Mouse (Mus musculus) midbrain, postnatal 0 days (tissue): ENCODE data around the gene Tuba3b. TPM values are rescaled to one million over a fixed set of nuclear protein-coding genes. Genes with fewer than 3 reads are reported as not detected.

Source experiments
- ATAC-seq: fragments of 200-750 bp; cut with Nextera tagmentation; 2 replicates; pipeline ENCODE4 v1.8.0; 2017; ENCODE audit warnings: moderate number of reproducible peaks, mild to moderate bottlenecking, moderate TSS enrichment, moderate library complexity; ENCODE audit not compliant: low FRiP score
- DNase-seq: peaks from one replicate; pipeline ENCODE4 v3.0.0-alpha.2; 2015; ENCODE audit warnings: low spot score
- H3K27ac ChIP-seq: fragments of 300-500 bp; sonication (generic); 2 replicates; pipeline ENCODE4 v1.5.1; 2014; ENCODE audit warnings: low read depth, mild to moderate bottlenecking, low read length, mixed read lengths
- H3K27me3 ChIP-seq: fragments of 300-500 bp; sonication (generic); 2 replicates; pipeline ENCODE4 v1.6.1; 2014; ENCODE audit warnings: low read length, control low read depth, mixed read lengths; ENCODE audit not compliant: insufficient read depth
- H3K36me3 ChIP-seq: fragments of 300-500 bp; sonication (generic); 2 replicates; pipeline ENCODE4 v1.6.1; 2014; ENCODE audit warnings: low read length, control low read depth, mixed read lengths; ENCODE audit not compliant: insufficient read depth
- H3K4me1 ChIP-seq: fragments of 300-500 bp; sonication (generic); 2 replicates; pipeline ENCODE4 v1.6.1; 2014; ENCODE audit warnings: mild to moderate bottlenecking, control low read depth, antibody characterized with exemption, low read length, mixed read lengths; ENCODE audit not compliant: insufficient read depth
- H3K4me2 ChIP-seq: fragments of 300-500 bp; sonication (generic); 2 replicates; pipeline ENCODE4 v1.6.1; 2014; ENCODE audit warnings: low read depth, mild to moderate bottlenecking, low read length, mixed read lengths; ENCODE audit not compliant: poor library complexity, severe bottlenecking
- H3K4me3 ChIP-seq: fragments of 300-500 bp; sonication (generic); 2 replicates; pipeline ENCODE4 v1.5.1; 2014; ENCODE audit warnings: low read depth, mild to moderate bottlenecking, low read length, moderate library complexity
- H3K9ac ChIP-seq: fragments of 300-500 bp; sonication (generic); replicated peaks from 2 replicates; pipeline ENCODE4 v1.6.1; 2014; ENCODE audit warnings: mild to moderate bottlenecking, low read length, moderate library complexity, mixed read lengths; ENCODE audit not compliant: poor library complexity, severe bottlenecking
- H3K9me3 ChIP-seq: fragments of 300-500 bp; sonication (generic); 2 replicates; pipeline ENCODE4 v1.6.1; 2016; ENCODE audit warnings: low read length, control low read depth
- CTCF ChIP-seq: IDR thresholded peaks from 2 replicates; pipeline ENCODE4 v1.5.1; 2016; ENCODE audit warnings: antibody characterized with exemption, mild to moderate bottlenecking
- WGBS: fragments of 180-500 bp; shearing (Covaris S2); extraction: QIAGEN DNeasy Blood & Tissue Kit; methylation state at CpG from one replicate; pipeline ENCODE4 v1.1.7; 2014; 5-methylcytosine and 5-hydroxymethylcytosine counted together
- polyA plus RNA-seq: library from polyadenylated mRNA; unstranded; fragments of >200 nt; fragmentation: Nextera tagmentation; extraction: Ambion mirVana; gene quantifications from 2 replicates; pipeline ENCODE4 v1.2.1, GENCODE M21; 2015
- total RNA-seq: library from RNA; depleted of rRNA; stranded (reverse); fragments of >200 nt; gene quantifications from 2 replicates; pipeline ENCODE4 v1.2.3, GENCODE M21; 2014

Gene Tuba3b
- total and polyA plus RNA-seq, 2 experiments from 2014 or later, result 0.11 to 0.44 TPM

- ATAC-seq (no peak), DNase-seq (no peak)
- H3K36me3 ChIP-seq, result no peaks in the 10 kb centered on the region
- H3K27ac ChIP-seq, result no peak overlapping the region
- no peak overlapping the region for H3K4me3 ChIP-seq
- H3K9me3 ChIP-seq, result no peaks in the 10 kb centered on the region
- peaks cover 5% of the 10 kb centered on the region; the same call in 1 of the 2 replicates for H3K4me1 ChIP-seq
- no peak overlapping the region for H3K4me2 ChIP-seq
- no peak for TF ChIP-seq CTCF
- H3K9ac ChIP-seq, result no peak overlapping the region
- 29% methylated on average over 1 of the region's 1 CpGs for WGBS
- H3K27me3 ChIP-seq, result no peaks in the 10 kb centered on the region
Observed at GRCm38 (mm10) chr6:145591578-145591977, 24.0 kb upstream of the Tuba3b start.

- DNase-seq (no peak), ATAC-seq (no peak)
- H3K27ac ChIP-seq, result no peak overlapping the region
- H3K4me3 ChIP-seq, result no peak overlapping the region
- H3K36me3 ChIP-seq, result no peaks in the 10 kb centered on the region
- WGBS, result 73% methylated on average over 6 of the region's 6 CpGs
- H3K4me1 ChIP-seq, result peaks cover 5% of the 10 kb centered on the region; the same call in 1 of the 2 replicates
- H3K9me3 ChIP-seq, result no peaks in the 10 kb centered on the region
- no peaks in the 10 kb centered on the region for H3K27me3 ChIP-seq
- no peak for TF ChIP-seq CTCF
- H3K9ac ChIP-seq, result no peak overlapping the region
- no peak overlapping the region for H3K4me2 ChIP-seq
Observed at GRCm38 (mm10) chr6:145592036-145592435, 23.5 kb upstream of the Tuba3b start.

- Histone ChIP-seq H3K27ac (no peak overlapping the region), H3K4me2 (no peak overlapping the region)
- no peak for ATAC-seq
Observed at GRCm38 (mm10) chr6:145592531-145592998, 23.0 kb upstream of the Tuba3b start.

GRCm38 (mm10) chr6:145593991-145594390, 21.6 kb upstream of the Tuba3b start:
- no peak overlapping the region for H3K4me2 ChIP-seq
- no peak overlapping the region for H3K9ac ChIP-seq
- ATAC-seq (no peak), DNase-seq (no peak)
- 55% methylated on average over 7 of the region's 7 CpGs for WGBS
- H3K4me1 ChIP-seq, result peaks cover 5% of the 10 kb centered on the region; the same call in 1 of the 2 replicates
- TF ChIP-seq CTCF, result no peak
- no peaks in the 10 kb centered on the region for H3K36me3 ChIP-seq
- no peak overlapping the region for H3K27ac ChIP-seq
- H3K4me3 ChIP-seq, result no peak overlapping the region
- no peaks in the 10 kb centered on the region for H3K9me3 ChIP-seq
- no peaks in the 10 kb centered on the region for H3K27me3 ChIP-seq

More at GRCm38 (mm10) chr6:145592531-145592998, 23.0 kb upstream of the Tuba3b start:
- Histone ChIP-seq H3K4me3 (no peak overlapping the region), H3K9me3 (no peaks in the 10 kb centered on the region), H3K4me1 (peaks cover 5% of the 10 kb centered on the region; the same call in 1 of the 2 replicates), H3K36me3 (no peaks in the 10 kb centered on the region), H3K27me3 (no peaks in the 10 kb centered on the region), H3K9ac (no peak overlapping the region)
- peak; percentile 66 for DNase-seq
- no peak for TF ChIP-seq CTCF
- WGBS, result 50% methylated on average over 8 of the region's 8 CpGs

GRCm38 (mm10) chr6:145595905-145596304, 19.7 kb upstream of the Tuba3b start:
- TF ChIP-seq CTCF, result no peak
- ATAC-seq, result no peak

GRCm38 (mm10) chr6:145598794-145599555, 16.6 kb upstream of the Tuba3b start:
- Histone ChIP-seq H3K9ac (no peak overlapping the region), H3K4me2 (no peak overlapping the region), H3K4me1 (no peaks in the 10 kb centered on the region), H3K36me3 (no peaks in the 10 kb centered on the region), H3K27me3 (no peaks in the 10 kb centered on the region), H3K27ac (no peak overlapping the region), H3K4me3 (no peak overlapping the region), H3K9me3 (no peaks in the 10 kb centered on the region)
- ATAC-seq (no peak; the same call in 1 of the 2 replicates), DNase-seq (peak; percentile 54)
- WGBS, result 72% methylated on average over 11 of the region's 11 CpGs
- TF ChIP-seq CTCF, result no peak

More at GRCm38 (mm10) chr6:145595905-145596304, 19.7 kb upstream of the Tuba3b start:
- H3K4me2 ChIP-seq, result no peak overlapping the region
- no peak overlapping the region for H3K9ac ChIP-seq
- no peaks in the 10 kb centered on the region for H3K27me3 ChIP-seq
- peaks cover 5% of the 10 kb centered on the region; the same call in 1 of the 2 replicates for H3K4me1 ChIP-seq
- H3K27ac ChIP-seq, result no peak overlapping the region
- no peaks in the 10 kb centered on the region for H3K36me3 ChIP-seq
- H3K9me3 ChIP-seq, result no peaks in the 10 kb centered on the region
- H3K4me3 ChIP-seq, result no peak overlapping the region
- 85% methylated on average over 4 of the region's 4 CpGs for WGBS
- no peak for DNase-seq
